Mouse (Mus musculus) megakaryocyte, embryonic 14.5 days (primary cell): ENCODE data around the gene Lrrc47.

Experiments
- FLI1 ChIP-seq: IDR thresholded peaks from 2 replicates; pipeline ENCODE4 v1.6.1; 2012; ENCODE audit warnings: low read length, inconsistent platforms, mixed read lengths
- GATA1 ChIP-seq: IDR thresholded peaks from 3 replicates; pipeline ENCODE4 v1.6.1; 2012; ENCODE audit warnings: mixed read lengths, low read length, inconsistent platforms, borderline replicate concordance

GRCm38 (mm10) chr4:153979243-153979642 lies 32.3 kb upstream of the Lrrc47 start:
- TF ChIP-seq GATA1 (no peak), FLI1 (no peak)
